Mouse (Mus musculus) left cerebral cortex, postnatal 14 days (tissue): ENCODE data around the gene Nkpd1. TPM values are rescaled to one million over a fixed set of nuclear protein-coding genes. Genes with fewer than 3 reads are reported as not detected.

Experiments used
- DNase-seq, 2 experiments: peaks; one replicate each; pipeline ENCODE4 v3.0.0; 2021 to 2022; ENCODE audit warnings: low spot score in 2 of 2, mixed read lengths in 1 of 2
- intact Hi-C: fragments of 180-260 bp; cut with DNase I; formaldehyde crosslinking; loops from one replicate; pipeline ENCODE4 v1.15.1; 2025
- total RNA-seq, 2 experiments: library from RNA; stranded (reverse); gene quantifications; 2 replicates each; pipeline ENCODE4 v1.2.3; 2021

The Nkpd1 gene
- total RNA-seq, 2 experiments from 2014 or later = 0.68 to 1.1 TPM

DNA sequence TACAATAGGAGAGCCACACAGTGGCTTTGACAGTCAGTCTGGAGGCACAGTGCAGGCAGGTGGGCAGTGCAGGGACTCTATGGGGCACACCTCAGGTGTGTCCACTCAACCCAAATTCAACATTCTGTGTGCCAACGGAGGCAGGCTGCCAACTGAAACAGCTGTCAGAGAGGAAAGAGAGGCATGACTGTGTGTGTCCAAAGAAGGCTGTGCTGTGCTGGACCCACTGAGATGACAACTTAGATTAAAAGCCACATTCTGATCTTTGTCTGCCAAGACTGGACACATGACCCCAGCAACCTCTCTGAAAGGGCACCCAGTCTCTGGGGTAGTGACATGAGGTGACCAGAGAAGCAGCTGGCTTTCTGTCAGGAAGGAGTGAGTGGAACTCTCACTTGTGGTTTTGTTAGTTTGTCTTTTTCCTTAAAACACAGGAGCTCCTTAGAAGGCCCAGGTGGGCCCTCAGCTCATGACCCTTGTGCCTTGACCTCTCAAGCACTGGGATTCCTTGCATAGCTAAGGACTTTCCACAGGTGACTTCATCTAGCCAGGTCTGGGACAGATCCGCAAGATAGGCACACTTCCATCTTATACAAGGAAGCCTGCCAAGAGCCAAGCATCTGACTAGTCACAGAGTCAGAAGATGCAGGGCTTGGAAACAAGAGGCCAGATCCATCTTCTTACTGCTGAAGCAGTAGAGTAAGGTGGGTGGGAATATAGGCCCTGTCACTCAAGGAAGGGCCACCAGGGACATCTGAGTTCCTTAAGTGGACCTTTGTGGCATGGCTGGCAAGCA is 23.3 kb downstream of the Nkpd1 start:
- no peak for DNase-seq
- intact Hi-C loops = no loop called here

DNA sequence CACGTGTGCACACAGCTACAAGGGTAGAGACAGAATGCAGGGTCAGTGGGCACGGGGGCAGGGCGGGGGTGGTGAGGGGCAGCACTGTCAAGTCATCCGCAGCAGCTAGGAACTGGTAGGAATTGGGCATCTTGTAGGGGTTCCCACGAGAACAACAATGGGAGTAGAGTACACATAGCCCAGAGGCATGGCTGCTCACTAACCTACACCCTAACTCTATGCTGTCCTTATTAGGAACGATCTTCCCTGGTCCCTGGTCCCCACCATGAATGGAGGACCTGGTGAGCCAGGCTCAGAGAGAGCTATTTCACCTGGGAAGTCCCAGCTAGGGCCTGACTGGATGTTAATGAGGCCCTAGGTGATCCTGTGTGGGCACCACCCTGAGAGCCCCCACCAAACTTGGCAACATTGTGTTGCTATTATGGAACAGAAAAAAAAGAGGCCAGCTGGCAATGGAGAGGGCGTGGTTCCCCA is 24.1 kb downstream of the Nkpd1 start:
- DNase-seq = no peak
- intact Hi-C loops = no loop called here

DNA sequence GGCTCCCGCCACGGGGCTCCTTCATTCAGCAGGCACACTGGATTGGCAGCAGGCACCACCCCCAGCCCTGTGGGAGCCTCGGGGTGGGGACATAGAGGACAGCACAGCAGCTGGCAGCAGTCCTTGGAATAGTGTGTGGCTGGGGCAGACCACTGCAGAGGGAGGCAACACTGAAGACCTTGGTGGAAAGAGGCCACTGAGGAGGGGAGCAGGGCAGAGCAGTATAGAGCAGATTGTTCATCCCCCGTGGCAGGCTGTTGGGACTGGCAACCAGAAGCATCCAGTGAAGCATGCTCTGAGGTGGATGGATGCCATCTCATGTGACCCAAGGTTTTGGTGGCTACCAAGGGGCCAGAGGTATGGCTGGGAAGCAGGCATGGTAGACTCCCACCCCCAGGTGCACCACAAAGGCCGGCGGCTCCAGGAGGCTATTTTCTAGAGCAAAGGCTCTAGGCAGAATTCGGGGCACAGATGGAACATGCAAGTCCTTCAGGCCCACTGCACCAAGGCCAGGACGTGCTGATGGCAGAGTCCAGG is 24.6 kb downstream of the Nkpd1 start:
- intact Hi-C loops = no loop called here
- peak in 1 of 2 experiments; percentile 48 for DNase-seq

DNA sequence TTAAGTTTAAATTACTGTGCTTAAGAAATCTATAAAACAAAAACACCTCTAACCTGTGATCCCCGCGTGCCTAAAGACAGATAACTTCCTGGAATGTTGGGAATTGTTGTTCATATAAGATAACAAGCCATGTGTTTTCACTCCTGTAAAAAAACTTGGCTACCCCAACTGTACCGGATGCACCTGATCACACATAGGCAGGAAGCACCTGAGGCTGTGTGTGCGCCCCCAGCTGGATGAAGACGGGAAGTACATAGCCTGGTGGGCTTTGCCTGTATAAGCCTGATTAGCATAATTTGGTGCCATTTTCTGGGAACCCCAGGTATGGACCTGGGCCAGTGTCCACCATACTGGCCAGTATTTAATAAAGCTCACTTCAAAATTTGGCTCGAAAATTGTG is 25.9 kb downstream of the Nkpd1 start:
- DNase-seq = no peak
- intact Hi-C loops = no loop called here

DNA sequence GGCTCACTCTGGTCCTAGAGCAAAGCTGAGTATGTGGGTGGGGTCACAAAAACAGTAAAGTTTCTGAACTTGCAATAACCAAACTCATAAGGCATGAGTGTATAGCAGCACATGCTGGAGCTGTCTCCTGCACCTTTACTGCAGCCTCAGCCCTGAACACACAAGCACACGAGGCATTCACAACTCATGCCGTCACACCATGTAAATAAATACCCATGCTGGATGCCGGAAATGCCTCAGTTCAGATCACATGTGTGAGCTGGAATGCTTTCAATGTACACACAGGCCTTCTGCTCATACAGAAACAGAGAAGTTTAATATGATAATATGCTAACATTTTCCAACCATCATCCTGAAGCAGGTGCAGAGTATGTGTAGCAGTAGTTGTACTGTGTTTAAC is 28.4 kb downstream of the Nkpd1 start:
- DNase-seq = no peak
- intact Hi-C loops = no loop called here

DNA sequence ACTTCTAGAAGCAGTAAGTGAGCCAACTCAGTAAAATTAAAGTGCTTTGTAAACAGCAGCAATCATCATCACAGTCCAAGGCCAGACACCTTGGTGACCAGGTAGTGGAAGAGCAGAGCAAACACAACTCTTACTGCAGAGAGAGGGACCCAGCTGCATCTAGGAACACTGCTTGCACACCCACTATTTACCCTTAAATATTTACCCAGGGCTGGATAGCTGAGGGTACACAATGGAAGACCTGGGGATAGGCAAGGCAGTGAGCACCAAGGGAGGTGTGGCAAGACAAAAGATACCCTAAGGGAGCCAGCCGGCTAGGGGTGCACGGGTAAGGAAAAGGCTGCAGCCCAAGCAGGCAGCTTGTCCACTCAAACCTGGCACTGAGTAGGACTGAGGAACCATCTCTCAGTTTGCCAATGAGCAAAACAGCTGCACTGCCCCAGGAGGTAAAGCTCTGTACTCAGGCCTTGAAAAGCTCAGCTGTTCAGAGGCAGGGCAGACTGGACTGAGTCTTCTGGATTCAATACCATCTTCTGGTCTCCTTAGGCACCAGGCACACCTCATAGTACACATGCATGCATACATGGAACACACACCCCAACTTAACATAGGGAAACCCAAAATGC is 29.8 kb downstream of the Nkpd1 start:
- intact Hi-C loops = no loop called here
- no peak for DNase-seq

DNA sequence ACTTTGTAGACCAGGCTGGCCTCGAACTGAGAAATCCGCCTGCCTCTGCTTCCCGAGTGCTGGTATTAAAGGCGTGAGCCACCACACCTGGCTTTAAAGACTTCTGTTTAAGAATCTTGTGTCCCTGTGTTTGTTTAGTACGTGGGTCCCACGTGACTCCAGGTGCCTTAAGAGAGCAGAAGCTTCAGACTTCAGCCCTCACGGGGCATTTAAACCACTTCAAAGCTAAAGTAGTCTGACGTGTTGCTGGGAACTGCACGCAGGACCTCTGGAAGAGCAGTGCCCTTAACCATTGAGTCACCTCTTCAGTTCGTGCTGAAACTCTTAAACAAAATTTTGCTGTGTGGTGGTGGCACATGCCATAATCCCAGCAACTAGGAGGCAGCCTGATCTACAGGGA is 31.8 kb downstream of the Nkpd1 start:
- no peak for DNase-seq
- intact Hi-C loops = no loop called here

DNA sequence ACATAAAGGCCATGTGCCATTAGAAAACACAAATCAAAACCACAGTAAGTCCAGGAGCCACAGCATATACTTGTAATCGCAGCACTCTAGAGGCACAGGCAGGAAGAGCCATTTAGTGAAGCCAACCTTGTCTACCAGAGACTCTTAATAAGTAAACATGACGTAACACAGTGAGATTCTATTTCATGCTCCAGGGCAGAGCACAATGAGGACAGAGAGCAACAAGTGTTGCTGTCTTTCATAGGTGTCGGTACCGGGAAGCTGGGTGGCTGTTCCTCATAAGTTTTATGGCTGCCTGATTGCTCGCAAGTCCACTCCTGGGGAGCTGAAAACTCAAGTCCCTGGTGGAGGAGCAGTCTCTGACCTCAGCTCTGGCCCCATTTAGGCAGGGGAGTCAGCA is 34.0 kb downstream of the Nkpd1 start:
- no peak for DNase-seq
- intact Hi-C loops = no loop called here

DNA sequence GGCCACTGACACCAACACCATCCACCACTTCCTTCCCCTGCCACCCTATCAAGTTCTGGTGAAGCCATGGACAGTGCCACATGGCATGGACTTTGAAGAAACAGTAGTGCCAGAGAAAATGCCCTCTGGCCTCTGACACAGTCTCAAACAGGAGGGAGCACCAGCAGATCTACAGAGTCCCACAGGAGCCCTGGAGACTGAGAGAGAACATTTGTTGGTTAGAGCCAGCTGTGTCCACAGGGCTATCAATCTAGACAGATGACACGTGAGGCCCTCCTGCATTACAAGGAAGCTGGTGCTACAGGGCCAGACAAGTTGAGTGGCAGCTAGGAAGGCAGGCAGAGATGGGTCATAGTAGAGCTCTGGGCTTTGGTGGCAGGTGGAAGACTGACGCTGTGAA is 34.8 kb downstream of the Nkpd1 start:
- no peak for DNase-seq
- intact Hi-C loops = no loop called here

DNA sequence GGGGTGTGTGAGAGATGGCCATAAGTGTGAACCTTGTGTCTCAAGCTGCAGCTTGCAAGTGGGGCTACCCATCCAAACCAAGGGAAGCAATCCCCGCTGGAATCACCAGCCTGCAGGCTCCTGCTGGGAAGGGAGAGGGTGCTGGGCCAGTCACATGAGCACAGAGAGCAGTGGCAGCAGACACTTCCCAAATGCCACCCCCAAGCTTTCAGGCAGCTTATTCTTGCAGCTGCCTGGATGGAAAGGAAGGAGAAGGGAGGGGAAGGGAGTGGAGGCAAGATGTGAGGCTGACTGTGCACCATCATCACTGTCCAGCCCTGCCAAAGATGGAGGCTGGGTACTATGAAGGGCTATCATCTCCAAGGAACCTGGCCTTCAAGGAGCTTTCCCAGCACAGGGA is 36.5 kb downstream of the Nkpd1 start:
- intact Hi-C loops = no loop called here
- peak; percentile 63 to 74 for DNase-seq

DNA sequence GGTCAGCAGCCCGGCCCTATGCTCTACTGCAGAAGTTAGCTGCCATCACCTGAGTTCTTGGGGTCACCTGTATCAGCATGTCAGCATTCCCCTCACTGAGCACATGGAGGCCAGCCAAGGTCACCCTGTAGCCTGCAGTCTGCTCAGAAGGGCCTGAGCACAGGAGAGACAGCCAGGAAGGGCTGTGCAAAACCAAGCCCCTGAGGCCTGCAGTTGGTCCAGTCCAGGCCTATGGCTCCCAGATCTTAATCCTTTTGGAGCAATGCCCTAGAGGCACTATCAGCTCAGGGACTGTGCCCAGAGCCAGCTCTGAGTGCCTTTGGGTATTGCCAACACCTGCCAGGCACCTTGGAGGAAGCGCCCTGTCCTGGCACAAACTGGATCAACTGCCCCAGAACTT is 39.4 kb downstream of the Nkpd1 start:
- DNase-seq = no peak
- intact Hi-C loops = no loop called here

DNA sequence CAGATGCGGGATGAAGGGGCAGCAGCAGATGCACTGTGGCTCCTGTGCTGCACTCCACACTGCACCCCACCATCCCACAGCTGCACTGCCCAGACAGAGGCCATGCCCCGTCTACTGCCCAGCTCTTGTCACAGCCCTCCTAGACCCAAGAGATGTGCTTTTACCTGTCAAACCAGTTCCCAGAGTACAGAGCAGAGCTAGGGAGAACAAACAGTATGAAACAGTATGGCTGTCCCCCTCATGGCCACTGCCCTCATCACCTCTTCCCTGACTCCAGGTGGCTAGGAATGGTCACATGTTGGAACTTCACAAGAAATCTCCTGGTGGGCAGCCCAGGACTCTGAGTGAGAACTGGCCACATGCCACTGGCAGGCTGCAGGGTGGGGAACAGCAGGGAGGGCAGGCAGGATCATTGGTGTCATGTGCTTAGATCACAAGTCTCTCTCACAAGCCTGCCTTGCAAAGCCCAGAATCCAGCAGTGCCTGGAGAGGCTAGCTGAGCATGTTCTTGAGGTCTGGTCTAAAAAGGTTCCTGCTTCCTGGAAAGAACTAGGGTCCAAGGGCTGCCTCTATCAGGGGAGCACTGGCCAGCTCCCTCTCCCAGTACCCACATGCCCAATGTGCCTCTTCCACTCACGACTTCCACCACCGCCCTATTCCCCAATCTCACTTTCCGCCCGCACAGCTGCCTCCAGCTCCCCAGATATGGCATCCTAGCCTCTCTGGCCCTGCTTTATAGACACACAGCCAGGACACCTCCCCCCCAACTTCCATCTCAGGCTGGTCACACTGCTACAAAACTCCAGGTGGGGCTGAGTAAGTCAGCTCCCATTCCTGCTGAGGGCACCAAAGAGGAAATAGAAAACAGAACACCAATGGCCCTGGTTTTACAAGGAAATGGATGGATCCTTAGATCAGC is 40.6 kb downstream of the Nkpd1 start:
- intact Hi-C loops = no loop called here
- DNase-seq = no peak

DNA sequence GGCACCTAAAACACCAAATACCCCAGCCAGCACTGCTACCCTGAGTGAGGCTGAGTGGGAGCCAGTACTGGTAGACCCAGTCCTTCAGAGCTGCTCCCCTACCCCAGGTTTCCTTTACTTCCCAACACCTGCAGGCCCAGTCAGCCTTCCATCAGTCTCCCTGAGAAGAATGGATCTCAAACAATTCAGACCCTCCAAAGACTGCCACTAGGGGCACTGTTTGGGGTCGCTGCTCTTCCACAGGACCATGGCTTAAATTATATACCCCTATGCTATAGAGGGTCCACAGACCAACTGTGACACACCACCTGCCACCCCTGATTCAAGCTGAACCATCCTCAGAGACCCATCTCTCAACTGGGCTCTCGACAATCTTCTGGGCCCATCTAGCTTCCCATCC is 41.3 kb downstream of the Nkpd1 start:
- no peak for DNase-seq
- intact Hi-C loops = no loop called here

DNA sequence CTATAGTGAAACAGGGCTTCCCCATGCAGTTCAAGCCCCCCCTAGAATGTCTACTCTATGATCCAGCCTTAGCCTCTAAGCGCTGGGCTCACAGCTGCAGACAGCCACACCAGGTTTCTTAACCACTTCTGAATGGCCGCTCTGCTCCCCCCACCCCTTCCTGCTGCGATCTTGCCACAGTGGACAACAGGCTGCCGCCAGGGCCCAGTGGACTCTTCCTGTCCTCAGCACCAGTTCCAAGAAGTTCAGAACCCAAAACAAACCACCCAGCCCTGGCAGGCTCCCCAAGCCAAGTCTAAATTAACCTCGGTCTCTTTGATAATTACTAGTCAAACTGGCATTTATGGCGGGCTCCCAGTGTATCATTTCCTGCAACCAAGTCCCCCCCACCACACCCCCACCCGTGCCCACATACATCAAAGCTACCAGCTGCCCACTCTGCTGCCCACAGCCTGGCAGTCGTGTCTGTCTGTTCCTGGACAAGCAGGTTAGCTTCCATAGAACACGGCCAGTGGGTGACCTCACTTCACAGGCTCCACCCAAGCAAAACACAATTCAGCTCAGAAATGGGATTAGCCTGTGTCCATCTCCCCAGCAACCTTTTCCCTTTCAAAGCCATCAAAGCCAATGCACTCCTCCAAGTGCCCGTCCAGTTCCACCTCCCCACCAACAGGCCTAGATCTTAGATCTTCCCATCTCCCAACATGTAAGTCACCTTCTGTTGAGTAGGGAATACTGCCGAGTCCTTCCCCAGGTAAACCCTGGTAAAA is 43.0 kb downstream of the Nkpd1 start:
- intact Hi-C loops = loop anchor here (5.0 kb wide), 1 partner anchor 53 kb away; the partner anchor contains the start of genes Bloc1s3 and Trappc6a
- no peak for DNase-seq

DNA sequence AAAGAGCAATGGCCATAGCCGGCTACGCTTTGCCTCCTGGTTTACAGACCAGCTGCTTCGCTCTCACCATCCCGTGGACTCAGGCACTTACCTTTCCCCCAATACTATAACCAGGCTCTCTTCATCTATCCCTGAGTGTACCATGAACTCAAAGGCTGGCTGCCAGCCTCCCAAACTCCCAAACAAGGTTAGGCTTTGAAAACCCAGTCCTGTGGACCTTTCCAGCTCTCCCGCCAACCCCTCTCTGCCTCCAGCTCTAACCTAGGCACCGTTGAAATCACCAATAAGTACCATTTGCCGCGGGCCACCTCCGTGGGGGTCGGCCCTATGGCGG is 43.8 kb downstream of the Nkpd1 start:
- DNase-seq = no peak
- intact Hi-C loops = loop anchor here (5.0 kb wide), 1 partner anchor 54 kb away; the partner anchor contains the start of genes Bloc1s3 and Trappc6a

DNA sequence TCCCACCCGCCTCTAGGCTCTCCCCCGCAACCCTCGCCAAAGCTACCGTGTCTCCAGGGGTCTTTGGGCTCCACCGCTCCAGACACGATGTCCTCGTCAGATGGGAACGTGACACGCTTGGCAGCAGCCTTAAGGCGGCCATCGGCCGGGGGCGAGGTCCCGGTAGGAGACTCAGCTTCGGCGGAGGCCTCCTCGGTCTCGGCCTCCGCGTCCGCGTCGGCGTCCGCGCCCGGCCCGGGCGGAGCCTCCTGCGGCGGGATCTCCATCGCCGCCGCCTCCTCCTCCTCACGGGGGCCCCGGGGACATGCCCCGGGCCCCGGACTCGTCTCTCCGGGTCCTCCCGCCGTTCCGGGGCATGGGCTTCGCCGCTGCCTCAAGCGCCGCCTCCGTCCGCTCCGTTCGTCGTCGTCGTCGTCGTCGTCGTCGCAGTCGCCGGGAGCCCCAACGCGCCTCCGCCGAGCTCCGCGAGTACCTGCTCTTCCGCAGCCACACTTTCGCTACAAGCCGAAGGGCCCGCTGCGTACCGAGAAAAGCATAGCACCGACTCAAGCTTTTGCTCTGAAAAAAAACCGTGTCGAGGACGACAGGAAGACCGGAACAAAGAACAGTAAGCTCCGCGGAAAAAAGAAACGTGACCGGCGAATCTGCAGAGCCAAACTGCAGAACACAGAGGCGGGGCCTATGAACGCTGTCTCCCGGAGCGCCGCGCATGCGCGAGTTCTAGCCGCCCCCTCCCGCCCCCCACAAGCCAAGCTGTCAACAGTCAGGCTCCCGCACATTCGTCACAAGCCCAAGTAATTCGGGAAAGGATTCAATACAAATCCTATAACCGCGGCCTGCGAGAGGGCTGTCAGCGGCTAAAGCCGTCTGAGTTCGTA is 44.4 kb downstream of the Nkpd1 start:
- intact Hi-C loops = loop anchor here (5.0 kb wide), 1 partner anchor 55 kb away; the partner anchor contains the start of genes Bloc1s3 and Trappc6a
- peak; percentile 89 to 90 for DNase-seq

DNA sequence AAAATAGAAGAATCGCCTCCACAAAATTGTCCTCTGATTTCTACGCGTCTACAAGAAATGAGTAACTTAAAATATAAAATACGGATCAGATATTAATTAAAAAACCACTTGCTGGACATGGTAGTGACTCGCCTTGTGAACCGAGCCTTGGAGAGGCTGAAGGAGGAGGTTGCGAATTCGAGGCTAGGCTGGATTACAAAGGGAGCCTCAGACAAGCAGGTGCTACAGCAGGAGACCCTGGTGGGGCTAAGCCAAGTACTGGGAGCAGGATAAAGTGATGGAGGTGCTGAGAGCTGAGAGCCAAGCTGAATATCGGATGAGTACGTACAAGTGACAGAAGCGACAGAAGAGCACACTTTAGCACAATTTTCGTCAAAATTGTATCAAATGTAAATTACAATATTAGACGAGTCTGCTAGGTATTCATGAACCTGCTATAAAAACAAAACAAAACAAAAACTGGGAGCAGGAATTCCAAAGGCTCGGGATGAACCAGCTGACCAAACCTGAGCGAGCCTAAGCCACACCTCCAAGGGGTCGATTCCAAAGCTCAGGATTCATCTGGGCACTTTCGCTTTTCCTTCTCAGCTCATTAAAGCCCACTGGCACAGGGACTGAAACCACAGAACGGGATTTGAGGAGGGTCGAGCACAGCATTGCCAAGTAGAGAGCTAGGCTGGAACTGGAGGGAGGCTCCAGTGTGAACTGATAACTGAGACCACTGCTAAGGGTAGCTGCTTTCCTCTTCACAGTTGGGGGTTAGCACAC is 45.2 kb downstream of the Nkpd1 start, which contains the start of gene Ppp1r37:
Ppp1r37 (minus strand) TSS at position 434 of the 768 bp plus-strand sequence.
- intact Hi-C loops = loop anchor here (5.0 kb wide), 1 partner anchor 56 kb away; the partner anchor contains the start of genes Bloc1s3 and Trappc6a

More for the DNA sequence above, 45.2 kb downstream of the Nkpd1 start, which contains the start of gene Ppp1r37:
- DNase-seq = peak in 1 of 2 experiments; percentile 57
